Mouse (Mus musculus) adrenal gland, adult 8-10 months (tissue): Measurements from ENCODE around the gene Tmem229a. TPM values are rescaled to one million over a fixed set of nuclear protein-coding genes. Genes with fewer than 3 reads are reported as not detected.

Source experiments
- total RNA-seq, 4 experiments: library from RNA; stranded (reverse); gene quantifications; 2 replicates each; pipeline ENCODE4 v1.2.4; 2022

Gene Tmem229a
- total RNA-seq, 4 experiments from 2014 or later = 0.15 to 0.37 (median 0.28) TPM

Other genes starting within 250 kb of the Tmem229a start
- gene Hyal6, start 223.1 kb downstream of the Tmem229a start, total RNA-seq = not detected
- gene Hyal4, start 208.0 kb downstream of the Tmem229a start, total RNA-seq = not detected
- gene Spam1, start 165.1 kb downstream of the Tmem229a start, total RNA-seq = not detected
- gene Hyal5, start 98.3 kb downstream of the Tmem229a start, total RNA-seq = not detected